Mouse (Mus musculus): Measurements from ENCODE around the gene Uvrag.
"Not testable (repeated sequence)": the region's sequence is repeated elsewhere in the genome, so short reads cannot be mapped to it uniquely, and the experiment has no call there.

Uvrag gene

GRCm38 (mm10) chr7:98963581-98963980, 177.4 kb downstream of the Uvrag start:
- DNase-seq: not testable (repeated sequence)

GRCm38 (mm10) chr7:98962547-98963311, 178.2 kb downstream of the Uvrag start:
- DNase-seq: peak; percentile 24

- DNase-seq: no peak
These were observed 178.9 kb downstream of the Uvrag start for GRCm38 (mm10) chr7:98962074-98962473.

GRCm38 (mm10) chr7:98960274-98960673, 180.7 kb downstream of the Uvrag start:
- no peak for DNase-seq

GRCm38 (mm10) chr7:98959246-98959645, 181.7 kb downstream of the Uvrag start:
- DNase-seq: no peak

GRCm38 (mm10) chr7:98958172-98958571, 182.8 kb downstream of the Uvrag start:
- DNase-seq: no peak

GRCm38 (mm10) chr7:98957111-98957741, 183.7 kb downstream of the Uvrag start:
- no peak for DNase-seq

GRCm38 (mm10) chr7:98956609-98957008, 184.3 kb downstream of the Uvrag start:
- no peak for DNase-seq

GRCm38 (mm10) chr7:98953649-98954048, 187.3 kb downstream of the Uvrag start:
- no peak for DNase-seq

- no peak for DNase-seq
These were observed 196.0 kb downstream of the Uvrag start for GRCm38 (mm10) chr7:98944986-98945385.

- DNase-seq: no peak
These were observed 197.3 kb downstream of the Uvrag start for GRCm38 (mm10) chr7:98943687-98944086.

- DNase-seq: peak; percentile 11
These were observed 198.2 kb downstream of the Uvrag start for GRCm38 (mm10) chr7:98942746-98943145.

GRCm38 (mm10) chr7:98939194-98939593, 201.7 kb downstream of the Uvrag start:
- DNase-seq: no peak

GRCm38 (mm10) chr7:98938621-98939020, 202.3 kb downstream of the Uvrag start:
- no peak for DNase-seq

GRCm38 (mm10) chr7:98937079-98937813, 203.7 kb downstream of the Uvrag start:
- DNase-seq: no peak

- DNase-seq: no peak
These were observed 205.2 kb downstream of the Uvrag start for GRCm38 (mm10) chr7:98935757-98936156.

GRCm38 (mm10) chr7:98935193-98935592, 205.7 kb downstream of the Uvrag start:
- no peak for DNase-seq

- peak; percentile 37 for DNase-seq
These were observed 212.5 kb downstream of the Uvrag start for GRCm38 (mm10) chr7:98928336-98929025.

GRCm38 (mm10) chr7:98926906-98927528, 213.9 kb downstream of the Uvrag start:
- DNase-seq: no peak

GRCm38 (mm10) chr7:98924380-98924869, 216.5 kb downstream of the Uvrag start:
- no peak for DNase-seq

- no peak for DNase-seq
These were observed 218.0 kb downstream of the Uvrag start for GRCm38 (mm10) chr7:98922984-98923383.

- DNase-seq: no peak
These were observed 223.5 kb downstream of the Uvrag start for GRCm38 (mm10) chr7:98917407-98917806.
